Mouse (Mus musculus) heart, adult 2 months (tissue): ENCODE results near the gene Marveld2.

Source experiments
- CTCF ChIP-seq: fragments of 200-600 bp; IDR thresholded peaks from 2 replicates; pipeline ENCODE4 v1.8.1; 2022; ENCODE audit warnings: antibody characterized with exemption, mild to moderate bottlenecking, moderate library complexity
- EP300 ChIP-seq: fragments of 200-500 bp; IDR thresholded peaks from 2 replicates; pipeline ENCODE4 v1.6.1; 2011; ENCODE audit warnings: low read depth, low read length, control low read depth; ENCODE audit not compliant: insufficient read depth

DNA sequence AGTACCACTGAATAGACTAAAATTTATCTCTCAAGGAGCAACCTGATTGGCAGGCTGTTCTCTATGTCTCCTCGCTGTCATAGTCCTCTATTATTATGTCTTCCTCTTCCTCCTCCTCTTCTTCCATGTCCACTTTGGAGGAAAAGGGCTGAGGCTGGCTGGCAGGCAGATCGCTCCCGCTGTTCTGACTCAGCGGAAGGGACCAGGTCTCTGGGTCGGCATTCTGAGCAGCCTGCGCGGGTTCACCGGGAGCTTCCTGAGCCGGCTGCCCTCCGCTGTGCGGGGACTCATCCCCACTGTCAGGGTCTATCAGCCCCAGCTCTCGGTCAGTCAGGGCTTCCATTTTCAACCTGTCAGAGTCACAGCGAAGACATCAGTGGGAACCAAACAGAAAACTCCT lies 812 bp upstream of the Marveld2 start:
- TF ChIP-seq CTCF (no peak), EP300 (no peak)
